Mouse (Mus musculus) mouse trophoblast stem cell (cell line): ENCODE data around the gene Wdfy4.

Source experiments
- in situ Hi-C, 2 experiments: fragments of 300-500 bp; cut with MseI, MboI; formaldehyde crosslinking; loops; 2 replicates in 1 of 2; 3 replicates in 1 of 2; pipeline ENCODE4 v1.15.1; 2025

Wdfy4 gene

DNA sequence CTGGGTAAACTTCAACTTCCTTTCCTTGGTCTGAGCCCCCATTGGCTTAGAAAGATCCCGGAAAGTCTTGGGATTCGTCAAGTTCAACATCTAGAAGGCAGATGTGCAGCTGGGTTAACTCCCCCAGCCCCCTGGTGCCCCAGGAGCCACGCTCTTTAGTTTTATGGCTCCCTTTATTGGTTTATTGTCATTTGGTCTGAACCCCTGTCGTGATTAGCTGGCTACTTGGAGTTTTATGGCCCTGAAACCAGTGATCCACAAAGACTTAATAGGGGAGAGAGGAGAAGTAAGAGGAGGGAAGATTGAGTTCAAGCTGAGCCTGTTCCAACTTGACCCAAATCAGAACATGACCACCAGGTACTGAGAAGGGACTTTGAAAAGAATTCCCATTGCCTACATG, 198.6 kb downstream of the Wdfy4 start:
- in situ Hi-C loops = no loop called here

DNA sequence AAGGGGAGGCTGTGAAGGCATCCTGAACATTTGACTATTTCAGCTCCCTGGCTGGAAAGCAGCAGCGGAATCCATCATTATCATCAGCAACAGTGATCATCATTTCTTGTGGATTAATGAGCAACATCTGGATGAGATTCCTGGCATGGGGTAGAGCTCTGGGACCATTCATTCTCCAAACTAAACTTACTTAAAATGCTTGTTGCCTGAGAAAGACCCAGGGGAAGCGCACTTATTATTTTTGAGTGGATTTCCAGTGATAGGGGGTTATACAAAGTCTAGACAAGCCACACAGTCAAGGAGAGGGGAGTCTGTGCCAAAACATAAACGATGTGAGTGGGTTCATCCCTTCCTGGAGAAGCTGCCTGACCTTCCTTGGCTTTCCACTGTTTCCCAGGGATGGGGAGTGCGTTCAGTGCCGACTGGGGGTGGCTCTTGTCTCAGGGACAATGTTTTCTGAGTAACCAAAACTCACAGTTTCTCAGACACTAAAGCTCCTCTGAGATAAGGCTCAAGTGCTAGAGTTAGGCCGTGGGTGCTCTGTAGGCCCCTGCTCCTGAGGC, 201.1 kb downstream of the Wdfy4 start:
- in situ Hi-C loops = no loop called here

DNA sequence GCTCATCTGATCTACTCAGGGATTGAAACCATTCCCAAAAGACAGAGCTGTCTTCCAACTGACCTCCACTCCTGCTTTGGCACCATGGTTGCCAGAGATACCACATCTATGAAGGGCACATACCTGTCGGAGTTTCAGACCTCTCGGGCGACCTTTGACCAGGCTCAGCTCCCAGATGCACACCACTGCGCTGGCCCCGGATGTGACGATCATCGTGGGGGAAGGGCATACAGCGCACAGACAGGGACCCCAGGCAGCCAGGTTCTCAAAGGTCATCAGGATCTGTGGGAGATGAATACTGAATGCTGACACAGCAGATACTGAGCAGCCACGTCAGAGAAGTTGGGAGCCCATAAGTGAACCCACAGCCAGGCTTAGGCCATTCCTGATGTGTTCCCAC, 214.6 kb downstream of the Wdfy4 start:
- in situ Hi-C loops = no loop called here

DNA sequence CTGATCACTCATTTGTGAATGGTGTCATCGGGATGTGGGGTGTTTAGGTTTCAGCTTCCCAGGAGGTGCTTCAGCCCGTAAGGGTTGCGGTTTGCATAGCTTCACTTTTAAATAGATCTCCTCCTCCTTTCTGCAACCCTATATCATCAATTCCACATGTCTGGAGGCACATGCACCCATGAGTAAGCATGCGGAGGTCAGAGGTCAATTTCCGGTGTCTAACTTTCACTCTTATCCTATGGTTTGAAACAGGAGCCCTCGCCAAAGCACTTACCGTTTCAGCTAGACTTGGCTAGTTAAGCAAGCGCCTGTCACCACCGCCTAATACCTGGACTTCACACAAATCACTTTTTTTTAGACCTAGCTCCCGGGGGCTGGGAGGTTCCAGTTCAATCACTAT, 220.6 kb downstream of the Wdfy4 start:
- in situ Hi-C loops = no loop called here

DNA sequence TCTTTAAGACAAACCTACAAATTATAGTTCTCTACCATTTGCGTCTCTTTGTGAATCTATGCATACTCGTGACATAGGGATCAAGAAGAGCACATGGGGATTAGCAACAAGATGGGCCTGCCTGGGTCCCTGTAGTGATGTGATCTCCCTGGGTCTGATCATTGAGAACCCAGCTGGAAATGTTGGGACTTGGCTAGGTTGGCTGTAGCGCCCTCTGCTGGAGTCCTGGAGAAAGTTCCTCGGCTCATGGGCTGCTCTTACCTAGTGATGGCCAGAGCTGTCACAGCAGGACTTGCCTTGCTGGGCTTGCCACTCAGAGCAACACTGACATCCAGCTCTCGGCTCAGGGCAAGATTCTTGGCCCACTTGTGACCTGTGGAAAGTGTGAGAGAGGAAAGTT, 224.8 kb downstream of the Wdfy4 start:
- in situ Hi-C loops = no loop called here

DNA sequence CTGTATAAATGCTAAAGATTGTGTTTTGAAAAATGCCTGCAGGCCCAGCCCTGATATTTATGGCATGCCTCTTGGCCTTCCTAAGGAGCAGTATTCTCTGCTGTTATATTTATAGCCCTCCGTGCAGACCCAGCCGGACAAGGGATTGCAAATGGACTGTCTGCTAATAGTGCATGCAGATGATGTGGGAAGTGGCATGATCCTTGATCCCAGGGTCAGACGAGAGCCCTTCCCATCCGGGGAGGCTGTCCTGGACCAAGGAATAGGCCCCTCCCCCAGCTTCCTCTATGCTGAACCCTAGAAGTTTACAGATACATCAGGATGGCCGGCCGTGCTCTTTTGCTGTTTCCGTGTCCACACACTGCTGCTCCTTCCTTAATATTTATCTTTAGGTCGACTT, 226.6 kb downstream of the Wdfy4 start:
- in situ Hi-C loops = no loop called here

DNA sequence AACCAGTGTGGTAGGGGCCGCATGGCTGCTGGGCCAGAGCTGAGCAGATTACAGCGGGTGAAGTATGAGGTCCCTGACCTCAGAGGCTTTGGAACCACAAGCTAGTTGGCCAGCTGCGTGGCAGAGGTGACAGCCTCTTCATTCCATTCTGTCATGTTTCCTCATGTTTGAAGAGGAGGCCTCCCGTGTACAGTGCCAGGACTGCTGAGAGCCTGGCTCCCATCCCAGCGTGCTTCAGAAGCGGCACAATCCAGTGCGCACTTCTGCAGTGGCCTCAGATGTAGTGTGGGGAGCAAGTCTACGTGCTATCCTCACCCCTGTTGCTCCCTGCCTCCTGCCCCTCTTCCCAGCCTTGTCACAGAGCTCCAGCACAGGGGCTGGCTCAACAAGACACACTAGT, 228.8 kb downstream of the Wdfy4 start:
- in situ Hi-C loops = no loop called here

DNA sequence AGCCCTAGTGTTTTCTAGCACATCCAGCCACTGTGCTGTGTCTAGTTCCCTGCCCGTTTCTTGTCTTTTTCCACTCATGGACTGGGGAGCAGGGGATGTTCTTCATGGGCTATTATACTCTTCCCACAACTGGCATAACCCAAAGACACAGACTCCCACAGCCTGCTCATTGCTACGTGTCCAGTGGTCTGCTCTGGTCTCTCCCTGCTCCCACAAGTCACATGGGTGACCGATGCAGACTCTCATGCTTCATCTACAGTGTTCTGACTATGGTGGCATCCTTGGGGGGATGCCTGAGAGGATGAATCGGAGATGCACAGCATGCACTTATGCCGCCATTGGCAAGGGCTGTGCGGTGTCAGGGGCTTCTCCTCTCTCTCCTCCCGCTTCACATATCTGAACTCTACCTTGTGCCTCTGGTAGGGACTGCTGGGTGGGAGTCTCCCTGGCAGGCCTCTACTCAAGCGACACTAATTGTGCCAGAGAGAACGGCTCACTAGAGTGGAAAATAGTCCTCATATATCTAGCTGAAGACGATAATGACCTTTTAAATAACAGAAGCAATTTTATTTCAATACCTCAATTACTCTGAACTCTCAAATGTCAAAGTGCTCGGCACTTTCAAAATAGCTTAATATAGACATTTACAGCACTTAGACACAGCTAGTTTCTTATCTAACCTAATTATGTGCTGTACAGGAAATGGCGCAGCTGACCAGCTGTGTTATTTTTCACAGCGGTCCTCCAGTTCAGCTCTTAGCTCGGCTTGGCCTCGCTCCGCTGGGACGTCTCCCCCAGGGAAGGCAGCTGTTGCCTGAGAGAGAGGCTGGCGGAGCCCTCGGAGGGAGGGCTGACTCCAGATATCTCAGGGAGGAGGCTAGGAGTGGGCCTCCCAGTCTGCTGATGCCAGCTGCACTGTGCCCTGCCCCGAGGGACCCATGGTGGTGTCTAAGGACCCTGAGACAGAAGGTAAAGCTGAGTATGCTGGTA, 234.7 kb downstream of the Wdfy4 start:
- in situ Hi-C loops = no loop called here

DNA sequence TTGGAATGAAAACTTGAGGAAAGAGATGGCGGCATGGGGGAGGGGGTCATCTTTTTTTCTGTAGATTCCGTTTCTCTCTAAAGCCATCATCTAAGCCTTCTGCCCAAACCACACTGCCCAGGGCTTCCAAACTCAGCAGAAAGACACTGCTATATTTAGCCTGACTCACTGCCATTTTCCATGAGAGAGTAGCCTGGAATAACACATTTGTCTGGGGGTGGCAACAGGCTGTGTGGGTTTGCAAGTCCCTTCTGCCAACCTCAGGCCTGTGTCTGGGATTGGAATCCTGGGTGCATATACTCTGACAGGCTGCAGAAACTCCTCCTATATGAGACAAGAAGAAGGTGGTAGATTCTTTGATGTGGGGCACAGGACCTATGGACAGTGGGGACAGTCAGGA, 237.8 kb downstream of the Wdfy4 start:
- in situ Hi-C loops = no loop called here

DNA sequence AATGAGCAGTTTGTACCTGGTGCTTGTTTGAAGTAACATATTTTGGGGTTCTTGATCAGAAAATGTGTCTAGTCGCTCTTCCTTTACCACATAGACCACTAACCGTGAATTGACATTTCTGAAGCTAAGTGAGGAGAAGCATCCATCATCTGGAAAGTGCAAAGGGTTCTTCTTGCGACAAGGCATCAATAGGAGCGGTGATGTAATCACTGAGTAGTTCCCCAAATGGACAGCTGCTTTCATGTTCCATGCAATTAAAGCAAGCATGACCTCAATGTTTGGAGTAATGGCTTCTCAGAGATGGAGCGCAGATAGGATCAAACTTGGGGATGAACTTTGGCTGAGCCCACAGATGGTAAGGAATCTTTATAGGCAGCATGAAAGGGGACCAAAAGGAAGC, 246.1 kb downstream of the Wdfy4 start:
- in situ Hi-C loops = no loop called here

DNA sequence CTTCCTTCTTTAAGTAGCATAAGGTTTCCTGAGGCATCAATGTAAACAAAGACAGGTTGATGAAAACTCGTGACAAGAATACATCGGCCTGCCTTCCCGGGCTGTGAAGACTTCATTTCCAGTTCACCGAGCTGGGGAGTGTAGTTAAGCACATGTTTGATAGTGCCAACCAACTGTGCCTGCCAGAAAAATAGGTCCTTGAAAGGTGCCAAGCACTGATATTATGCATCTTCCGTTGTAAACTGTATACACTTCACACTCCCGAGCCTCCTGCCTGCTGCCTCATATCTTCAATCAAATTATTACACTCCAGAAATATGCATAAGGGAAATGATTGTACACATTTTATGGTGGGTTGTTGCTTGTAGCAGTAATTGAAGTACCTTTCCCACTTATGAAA, 251.2 kb downstream of the Wdfy4 start:
- in situ Hi-C loops = no loop called here

DNA sequence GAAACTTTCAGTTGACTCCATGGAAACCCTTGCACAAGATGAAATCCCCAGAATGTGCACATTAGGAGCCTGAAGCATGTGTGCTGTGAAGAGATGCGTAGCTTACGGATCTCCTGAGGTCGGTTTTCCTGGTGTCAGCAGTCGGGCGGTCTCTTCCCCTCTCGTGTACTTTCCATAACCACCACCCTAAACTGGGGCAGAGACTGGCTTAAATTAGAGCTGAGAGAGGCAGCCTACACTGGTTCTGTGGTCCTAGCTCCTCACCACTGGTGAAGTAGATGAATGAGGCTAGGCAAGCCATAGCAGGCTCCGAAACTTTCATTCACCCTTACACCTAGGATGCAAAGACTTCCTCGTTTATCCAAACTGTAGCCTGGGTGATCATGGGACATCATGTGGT, 253.1 kb downstream of the Wdfy4 start:
- in situ Hi-C loops = no loop called here

DNA sequence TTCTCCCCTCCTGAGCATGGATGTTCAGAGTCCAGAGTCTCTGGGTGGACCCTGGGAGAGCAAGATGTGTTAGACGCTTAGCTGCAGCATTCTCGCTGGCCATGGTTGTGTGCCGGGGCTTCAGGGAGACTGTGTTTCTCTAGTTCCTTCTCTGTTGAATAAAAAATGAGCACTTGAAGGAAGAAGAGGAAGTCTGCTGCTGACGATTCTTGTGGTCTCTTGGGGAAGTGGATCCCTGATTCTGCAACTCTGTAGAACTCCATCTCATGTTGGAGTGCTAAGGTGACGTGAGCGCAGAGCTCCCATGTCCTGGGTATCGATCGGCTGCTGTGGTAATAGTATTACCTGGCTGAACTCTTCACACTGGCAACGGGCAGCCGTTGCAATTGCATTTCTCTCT, 253.6 kb downstream of the Wdfy4 start:
- in situ Hi-C loops = no loop called here

DNA sequence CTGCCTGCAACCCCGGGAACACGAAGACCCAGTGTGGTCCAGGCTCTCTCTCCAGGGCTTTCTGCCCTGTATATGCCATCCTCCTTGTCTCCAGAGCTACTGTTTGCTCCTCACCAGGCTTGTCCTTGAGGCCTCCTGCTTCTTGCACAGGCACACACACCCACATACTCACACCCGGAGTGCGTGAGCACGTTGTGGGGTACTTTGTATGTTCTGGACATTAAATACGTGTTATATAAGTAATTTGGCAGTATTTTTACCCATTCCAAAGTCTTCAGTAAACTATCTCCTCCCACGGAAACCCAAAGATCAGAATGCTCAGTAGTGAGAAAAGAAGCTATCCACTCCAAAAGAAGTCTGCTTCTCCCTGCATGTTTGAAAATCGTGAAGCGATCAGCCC, 261.4 kb downstream of the Wdfy4 start:
- in situ Hi-C loops = no loop called here

DNA sequence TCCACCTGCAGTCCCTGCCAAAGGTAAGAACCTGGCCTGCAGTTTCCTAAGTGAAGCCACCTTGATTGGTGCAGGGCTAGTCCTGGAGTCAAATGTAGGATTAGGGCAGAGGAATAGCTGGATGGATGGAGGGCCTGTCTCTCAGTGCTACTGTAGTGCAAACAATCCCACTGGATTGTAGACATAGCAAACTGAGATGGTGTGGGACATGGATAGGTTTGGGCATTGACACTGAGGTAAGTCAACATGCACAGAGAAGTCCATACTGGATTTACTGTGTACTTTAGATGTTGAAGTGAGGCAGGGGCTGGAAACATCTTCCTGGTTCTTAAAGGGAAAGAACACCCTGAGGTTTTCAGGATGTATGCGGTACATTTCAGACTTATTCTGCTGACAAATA, 267.4 kb downstream of the Wdfy4 start:
- in situ Hi-C loops = no loop called here

DNA sequence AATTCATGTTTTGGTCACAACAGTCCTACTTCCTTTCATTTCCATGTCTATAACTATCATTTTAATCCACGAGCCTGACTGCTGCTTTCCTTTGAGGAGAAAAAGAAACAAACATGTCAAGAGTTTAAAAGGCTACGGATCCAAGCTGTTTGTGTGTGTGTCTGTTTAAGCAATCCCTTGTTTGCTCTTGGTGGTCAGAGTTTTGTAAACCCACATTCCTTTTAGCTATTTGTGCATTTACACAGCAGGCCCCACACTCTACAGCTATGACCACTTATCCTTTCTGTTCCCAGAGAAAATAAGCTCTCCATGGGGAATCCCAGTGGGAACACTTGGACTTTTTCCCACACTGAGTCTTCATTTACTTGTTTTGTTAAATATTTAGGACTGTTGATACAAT, 269.9 kb downstream of the Wdfy4 start:
- in situ Hi-C loops = no loop called here

DNA sequence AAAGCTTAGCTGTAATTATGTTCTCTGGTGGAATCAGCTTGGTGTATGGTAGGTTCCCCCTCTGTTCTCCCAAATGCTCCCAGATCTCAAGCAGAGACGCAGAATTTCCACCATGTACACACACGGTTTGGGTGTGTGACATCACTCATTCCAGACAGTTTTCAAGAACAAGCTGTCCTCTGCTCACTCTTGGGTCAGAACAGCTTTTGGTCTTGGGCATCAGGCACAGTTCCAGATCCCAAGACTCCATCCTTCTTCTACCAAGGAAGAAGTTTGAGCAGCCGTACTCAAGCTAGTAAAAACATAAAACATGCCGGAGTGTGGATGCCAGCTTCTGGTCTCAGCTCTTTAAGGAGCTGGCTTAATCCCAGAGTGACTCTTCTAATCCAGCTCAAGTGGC, 274.1 kb downstream of the Wdfy4 start:
- in situ Hi-C loops = no loop called here
